Mouse (Mus musculus): ENCODE measurements around the gene Il27. TPM values are rescaled to one million over a fixed set of nuclear protein-coding genes. Genes with fewer than 3 reads are reported as not detected.

Gene Il27
- total RNA-seq (2022), result not detected

DNA sequence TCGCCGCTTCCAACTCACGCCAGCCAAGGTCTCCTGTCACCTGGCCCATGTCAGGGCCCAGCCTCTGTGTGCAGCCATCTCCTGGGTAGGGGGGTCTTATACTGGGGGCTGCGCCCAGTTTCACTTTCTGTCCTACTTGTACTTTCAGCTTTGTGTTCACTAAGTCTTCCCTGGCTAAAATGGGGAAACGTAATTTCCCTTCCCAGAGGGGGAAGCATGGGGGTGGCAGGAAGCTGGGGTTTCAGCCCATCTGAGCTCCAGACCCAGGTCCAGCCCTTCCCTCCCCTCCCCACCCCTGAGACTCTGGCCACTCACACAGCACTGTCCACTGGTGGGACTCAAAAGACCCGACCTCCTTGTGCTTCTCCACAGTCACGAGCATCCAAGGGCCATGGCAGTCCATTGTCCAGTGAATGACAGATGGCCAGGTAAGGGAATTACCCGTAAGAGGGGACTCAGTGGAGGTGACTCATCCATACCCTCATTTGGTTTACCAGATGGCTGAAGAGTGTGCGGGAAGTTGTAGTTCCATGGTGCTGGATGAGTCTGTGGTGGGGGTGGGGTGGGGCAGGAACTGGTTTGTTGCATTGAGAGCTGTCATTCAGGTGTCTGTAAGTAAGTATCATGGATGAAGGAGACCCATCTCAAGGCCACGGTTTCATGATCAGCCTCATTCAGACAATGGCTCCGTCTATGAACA lies at the start of gene Il27:
Il27 (minus strand) TSS at position 80 of the 700 bp plus-strand sequence.
- DNase-seq (ENCODE audit: low spot score), result no peak

DNA sequence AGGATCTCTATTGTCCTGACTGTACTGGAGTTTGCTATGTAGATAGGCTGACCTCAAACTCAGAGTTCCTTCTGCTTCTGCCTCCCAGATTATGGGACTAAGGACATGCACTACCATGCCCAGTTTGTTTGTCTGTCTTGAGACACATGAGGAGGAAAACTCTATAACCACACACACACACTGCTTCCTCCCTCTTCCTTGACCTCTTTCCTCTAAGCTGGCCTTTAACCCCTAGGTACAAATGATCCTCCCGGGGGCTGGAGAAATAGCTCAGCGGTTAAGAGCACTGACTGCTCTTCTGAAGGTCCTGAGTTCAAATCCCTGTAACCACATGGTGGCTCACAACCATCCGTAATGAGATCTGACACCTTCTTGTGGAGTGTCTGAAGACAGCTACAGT lies 49.6 kb upstream of the Il27 start:
- no peak for DNase-seq (ENCODE audit: low spot score)

DNA sequence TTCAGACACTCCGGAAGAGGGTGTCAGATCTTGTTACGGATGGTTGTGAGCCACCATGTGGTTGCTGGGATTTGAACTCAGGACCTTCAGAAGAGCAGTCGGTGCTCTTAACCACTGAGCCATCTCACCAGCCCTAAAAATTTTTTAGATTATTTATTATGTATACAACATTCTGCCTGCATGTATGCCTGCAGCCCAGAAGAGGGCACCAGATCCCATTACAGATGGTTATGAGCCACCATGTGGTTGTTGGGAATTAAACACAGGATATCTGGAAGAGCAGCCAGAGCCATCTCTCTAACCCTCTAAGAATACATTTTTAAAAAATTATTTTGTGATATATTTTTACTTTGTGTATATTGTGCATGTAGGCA lies 48.5 kb upstream of the Il27 start:
- DNase-seq (ENCODE audit: low spot score), result peak; percentile 54

DNA sequence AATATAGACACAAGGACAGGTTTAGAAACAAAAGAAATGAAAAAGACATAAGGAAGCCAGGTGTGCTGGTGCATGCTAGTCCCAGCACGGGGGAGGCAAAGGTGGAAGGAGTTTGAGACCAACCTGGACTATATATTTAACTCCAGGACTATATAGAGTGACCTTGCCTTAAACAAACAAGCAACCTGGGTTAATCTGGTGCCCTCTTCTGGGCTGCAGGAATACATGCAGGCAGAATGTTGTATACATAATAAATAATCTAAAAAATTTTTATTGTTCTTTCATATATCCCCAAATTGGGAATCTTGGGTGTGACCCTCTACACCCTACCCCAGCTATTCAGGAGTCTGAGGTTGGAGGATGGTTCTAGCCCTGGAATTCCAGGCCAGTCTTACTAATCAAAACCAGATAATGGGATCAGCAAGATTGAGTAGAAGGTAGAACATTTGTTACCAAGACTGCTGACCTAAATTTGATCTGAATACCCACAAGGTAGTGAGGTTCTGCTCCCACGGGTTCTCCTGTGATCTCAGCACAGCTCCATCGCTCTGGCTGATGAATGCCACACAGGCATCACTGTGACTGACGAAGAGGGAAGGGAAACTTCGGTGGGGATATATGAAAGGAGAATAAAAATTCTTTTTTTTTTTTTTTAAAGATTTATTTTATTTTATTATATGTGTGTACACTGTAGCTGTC lies 48.0 kb upstream of the Il27 start:
- DNase-seq (ENCODE audit: low spot score), result no peak

DNA sequence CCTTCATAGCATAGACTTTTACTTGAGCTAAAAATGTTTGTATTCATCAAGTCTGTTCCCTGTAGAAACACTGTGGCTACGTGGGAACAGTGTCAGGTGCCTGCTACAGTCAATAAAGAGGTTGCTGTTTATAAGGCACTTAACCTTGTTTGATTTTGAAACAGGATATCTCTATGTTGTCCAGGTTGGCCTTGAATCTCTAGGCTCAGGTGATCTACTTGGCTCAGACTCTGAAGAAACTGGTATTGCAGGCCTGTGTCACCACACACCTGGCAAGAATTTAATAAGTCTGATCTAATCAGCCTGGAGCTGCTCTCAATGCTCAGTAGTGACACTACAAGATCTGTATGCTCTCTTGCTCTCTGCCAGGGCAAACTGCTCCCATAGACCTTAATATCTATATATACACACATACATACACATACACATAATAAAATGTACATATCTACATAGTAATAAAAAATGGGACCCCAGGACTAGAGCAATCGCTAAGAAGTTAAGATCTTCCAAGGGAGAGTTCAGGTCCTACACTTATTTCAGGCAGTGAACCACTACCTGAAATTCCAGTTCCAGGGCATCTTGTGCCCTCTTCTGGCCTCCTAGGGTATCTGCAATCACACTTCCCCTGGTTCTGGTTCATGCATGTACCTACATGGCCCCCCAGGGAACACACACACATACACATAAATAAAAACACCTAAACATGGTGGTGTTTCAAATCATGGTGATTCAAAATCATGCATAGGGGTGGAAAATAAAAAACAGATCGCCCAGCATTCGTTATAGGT lies 42.2 kb upstream of the Il27 start:
- no peak for DNase-seq (ENCODE audit: low spot score)

DNA sequence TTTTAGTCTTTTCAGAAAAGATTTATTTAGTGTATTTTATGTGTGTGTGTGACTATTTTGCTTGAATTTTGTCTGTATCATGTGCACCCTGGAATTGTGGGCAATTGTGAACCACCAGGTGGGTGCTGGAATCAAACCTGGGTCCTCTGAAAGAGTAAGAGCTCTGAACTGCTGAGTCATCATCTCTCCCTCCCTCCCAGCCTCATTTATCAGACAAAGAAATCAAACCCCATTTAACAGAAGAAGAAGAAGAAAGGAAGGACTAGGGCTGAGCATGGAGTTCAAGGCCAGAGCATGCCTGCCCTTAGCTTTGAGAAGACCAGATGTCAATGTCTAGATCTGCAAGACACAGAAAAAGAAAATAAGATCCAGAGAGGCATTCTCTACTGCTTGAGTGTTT lies 40.6 kb upstream of the Il27 start:
- DNase-seq (ENCODE audit: low spot score), result no peak

DNA sequence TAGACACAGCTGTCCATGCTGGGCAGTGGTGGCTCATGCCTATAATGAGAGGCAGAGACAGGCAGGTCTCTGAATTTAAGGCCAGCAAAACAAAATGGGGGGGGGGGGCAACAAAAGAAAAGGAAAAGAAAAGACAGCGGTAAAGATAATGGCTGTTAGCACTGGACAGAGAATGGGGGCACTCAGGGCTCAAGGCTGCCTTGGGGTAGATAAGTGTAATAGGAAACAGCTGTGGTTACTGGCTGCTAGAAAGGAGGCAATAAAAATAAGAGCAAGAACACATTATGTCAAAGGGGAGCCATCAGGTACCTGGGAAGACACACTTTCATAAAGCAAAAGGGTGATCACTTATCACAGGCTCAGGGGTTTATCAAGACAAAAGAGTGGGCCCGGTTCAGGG lies 37.7 kb upstream of the Il27 start:
- DNase-seq (ENCODE audit: low spot score), result no peak

DNA sequence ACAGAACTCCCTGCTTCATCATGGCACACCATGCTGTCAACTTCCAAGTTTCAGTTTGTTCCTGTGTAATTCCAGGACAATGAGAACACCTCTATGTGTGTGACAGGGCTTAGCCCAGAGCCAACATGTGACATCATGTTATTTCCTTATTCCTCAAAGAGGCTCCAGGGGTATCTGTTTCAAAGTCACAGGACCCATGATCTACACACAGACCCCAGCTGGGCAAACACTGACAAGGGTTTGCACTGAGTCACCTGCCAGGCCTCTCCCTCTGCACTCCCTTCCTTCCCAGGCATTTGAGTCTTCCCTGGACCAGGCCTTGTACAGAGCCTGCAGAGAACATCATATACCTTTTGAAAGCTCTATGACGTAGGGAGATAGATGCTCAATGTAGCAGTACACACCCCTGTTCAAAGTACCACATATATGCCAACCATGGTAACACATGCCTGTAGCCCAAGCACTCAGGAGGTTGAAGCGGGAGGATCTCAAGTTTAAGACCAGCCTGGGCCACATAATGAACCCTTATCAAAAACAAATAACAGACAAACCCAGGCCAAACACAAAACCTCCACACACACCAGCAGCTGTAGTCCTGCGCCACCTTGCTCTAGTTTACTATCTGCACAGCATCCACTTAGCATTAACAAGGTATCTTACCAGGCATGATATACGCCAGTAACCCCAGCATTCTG lies 36.2 kb upstream of the Il27 start, which contains the start of gene Nupr1:
Nupr1 (minus strand) TSS at position 38 of the 695 bp plus-strand sequence.
- no peak for DNase-seq (ENCODE audit: low spot score)

DNA sequence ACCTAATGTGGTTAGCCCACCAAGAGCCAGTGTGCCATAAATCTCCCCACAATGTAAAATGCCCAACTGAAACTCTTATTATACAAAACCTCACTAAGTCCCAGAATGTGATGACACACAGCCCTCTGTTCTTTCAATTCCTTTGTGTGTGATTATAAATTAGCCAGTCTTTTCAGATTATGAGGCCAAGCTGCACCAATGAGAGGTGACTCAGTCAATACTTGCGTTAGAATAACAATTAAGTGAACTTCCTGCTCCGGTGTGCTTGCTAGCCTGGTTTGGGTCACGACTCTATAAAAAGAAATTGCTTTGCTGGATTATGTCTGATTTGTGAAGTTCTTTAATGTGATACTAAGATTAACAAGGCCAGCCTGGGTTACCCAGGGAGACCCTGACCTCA lies 35.2 kb upstream of the Il27 start:
- DNase-seq (ENCODE audit: low spot score), result no peak

DNA sequence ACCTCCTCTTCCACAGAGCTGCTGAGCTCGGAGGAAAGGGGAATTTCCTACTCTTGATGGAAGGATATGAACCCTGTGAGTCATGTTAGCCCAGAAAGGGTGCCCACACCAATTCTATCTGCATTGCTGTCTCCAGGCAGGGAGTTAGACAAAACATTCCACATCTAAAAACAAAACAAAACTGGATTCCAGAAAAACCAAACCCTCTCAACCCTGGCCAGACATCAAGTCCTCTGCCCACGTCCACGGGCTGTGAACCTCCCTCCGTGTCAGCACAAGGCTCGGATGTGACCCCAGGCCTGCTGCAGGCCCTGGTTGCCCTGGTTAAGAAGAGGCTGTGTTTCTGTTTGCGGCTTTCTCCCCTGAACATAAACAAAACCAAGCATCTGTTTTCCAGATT lies 33.4 kb upstream of the Il27 start:
- no peak for DNase-seq (ENCODE audit: low spot score)

DNA sequence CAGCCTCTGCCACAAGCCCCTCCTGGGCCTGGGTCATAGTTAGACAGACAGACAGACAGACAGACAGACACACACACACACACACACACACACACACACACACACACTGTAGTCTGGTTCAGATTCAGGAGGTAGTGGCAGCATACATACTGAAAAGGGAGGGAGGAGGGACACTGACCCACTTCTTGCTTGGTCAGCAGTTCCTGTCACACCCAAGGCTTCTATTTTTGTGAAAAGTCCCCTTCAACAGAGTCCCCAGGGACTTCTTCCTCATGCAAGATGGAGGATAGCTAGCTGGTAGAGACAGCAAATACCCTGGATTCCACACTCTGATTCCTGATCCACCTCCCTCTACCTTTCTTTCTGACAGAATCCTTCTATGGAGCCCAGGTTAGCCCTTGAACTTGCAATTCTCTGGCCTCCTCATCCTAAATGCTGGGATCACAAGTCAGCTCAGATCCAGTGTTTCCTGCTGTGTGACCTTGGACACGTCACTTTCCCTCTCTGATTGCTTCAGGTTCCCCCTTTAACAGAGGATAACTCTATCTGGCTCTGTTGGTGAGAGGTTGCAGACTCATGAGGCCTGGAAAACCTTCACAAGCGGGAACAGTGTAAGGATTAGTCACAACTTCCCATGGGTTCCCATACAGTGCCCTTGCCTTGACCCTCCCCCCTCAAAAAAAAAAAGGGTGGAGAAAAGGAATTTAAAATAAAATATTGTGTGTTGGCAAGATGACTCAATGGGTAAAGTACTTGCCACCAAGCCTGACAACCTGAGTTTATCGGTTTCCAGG lies 31.3 kb upstream of the Il27 start:
- no peak for DNase-seq (ENCODE audit: low spot score)

DNA sequence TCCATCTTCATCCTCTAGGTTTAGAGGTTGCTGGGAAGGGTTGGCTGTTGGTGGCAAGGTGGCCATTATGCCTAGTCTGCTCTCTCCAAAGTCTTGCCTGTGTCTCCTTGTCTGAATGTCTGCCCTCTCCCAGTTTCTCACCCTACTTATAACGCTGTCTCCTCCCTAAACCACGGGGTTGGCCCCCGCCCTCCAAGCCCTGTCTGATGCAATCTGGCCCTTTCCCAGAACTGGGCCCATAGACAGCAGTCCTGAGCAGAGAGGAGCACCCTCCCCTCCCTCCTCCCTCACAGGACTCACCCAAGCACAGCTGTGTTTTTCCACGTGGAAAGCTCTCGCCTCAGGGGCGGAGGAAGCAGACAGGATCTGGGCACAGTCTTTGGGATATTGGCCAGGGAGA lies 30.6 kb upstream of the Il27 start:
- peak; percentile 87 for DNase-seq (ENCODE audit: low spot score)

DNA sequence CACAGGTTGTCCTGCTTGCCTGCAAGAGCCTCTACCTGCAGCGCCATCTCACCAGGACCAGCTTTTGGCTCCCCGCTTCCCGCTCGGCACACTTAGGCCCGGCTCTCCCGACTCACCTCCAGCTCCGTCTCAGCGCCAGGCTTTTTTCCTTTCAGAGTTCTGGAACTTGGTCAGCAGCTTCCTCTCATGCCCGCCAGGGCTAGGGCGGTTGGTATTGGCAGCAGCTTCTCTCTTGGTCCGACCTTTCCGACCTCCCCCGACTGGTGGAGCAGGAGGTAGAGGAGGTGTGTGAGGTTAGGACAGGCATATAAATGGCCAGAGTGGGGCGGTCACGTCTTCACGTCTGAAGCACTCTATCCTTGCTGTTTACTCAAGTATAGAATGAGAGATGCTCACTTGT lies 30.0 kb upstream of the Il27 start:
- no peak for DNase-seq (ENCODE audit: low spot score)

DNA sequence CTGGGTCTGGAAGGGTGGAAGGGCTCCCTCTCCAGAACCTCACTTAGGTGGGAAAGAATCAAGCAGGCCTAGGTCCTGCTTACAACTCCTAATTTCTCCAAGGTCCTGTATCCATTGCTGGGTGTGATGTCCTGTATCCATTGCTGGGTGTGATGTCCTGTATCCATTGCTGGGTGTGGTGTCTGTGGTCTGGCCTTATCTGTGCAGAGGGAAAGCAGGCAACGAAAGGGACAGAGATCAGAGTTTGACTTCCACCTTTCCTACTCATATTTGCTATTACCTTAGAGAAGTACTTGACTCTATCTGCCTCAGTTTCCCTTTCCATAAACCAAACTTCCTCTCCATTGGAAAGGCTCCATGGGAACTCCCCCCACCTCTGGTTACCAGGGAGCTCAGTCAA lies 28.6 kb upstream of the Il27 start:
- no peak for DNase-seq (ENCODE audit: low spot score)

DNA sequence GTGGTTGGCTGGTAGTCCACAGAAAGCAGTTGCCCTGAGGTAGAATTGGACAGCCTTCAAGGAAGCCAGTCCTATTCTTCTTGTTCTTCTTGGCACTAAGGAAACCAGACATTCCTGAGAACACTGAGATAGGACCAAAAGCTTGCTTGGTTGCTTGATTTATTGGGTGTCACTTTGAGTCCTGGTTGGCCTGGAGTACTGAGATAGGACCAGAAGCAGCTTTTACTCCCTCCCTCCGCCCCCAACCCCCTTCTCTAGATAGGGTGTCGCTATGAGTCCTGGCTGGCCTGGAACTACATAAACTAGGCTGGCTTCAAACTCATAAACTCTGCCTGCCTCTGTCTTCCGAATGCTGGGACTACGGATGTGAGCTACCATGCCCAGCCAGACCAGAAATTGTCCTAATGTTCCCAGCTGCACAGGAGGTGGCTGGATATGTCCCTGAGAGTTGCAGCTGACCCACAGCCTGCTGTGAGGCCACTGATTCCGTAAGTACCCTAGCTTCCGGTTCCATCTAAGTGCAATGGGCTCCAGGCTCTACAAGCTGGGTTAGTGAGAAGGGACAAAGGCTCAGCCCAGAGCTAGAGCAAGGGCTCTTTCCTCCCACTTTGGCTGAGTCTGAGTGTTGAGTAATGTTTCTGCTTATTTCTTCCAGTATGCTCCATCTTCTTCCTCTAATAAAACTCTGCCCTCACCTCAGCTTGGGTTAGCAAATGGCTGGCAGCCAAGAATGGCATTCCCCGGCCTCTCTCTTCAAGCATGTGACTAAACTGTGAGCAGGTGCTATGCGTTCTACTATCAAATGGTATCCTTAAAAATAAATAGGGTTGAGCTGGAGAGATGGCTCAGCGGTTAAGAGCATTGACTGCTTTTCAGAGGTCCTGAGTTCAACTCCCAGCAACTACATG lies 27.0 kb upstream of the Il27 start:
- no peak for DNase-seq (ENCODE audit: low spot score)

DNA sequence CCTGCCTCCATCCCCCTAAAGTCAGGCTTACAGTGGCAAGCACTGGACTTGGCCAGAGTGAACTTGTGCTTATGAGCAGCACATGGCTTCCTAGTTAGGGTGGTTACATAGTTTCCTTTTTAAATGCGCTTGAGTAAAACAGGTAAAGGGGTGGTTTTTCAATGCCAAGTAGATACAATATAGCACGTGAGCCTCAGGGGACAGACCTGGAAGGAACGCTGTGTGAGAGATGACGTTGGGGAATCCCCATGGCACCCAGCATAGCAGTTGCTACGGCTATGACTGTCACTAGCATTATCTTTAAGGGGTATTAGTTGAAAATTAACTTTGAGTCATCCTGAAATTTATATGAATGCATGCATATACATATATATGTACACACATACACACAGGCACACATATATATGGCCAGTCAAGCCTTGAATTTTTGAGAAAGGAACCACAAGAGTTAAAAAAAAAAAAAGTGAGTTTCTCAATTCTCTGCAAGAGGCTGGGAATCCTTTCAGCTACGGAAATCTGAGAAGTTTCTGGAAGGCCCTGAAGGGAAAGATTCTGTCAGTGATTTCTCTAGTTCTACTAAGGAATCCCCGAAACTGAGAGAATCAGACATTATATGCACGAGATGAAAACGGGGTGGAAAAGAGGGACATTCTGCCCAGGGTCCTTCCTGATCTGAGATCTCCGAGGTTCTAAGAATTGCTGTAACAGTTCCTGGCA lies 25.0 kb upstream of the Il27 start:
- no peak for DNase-seq (ENCODE audit: low spot score)

DNA sequence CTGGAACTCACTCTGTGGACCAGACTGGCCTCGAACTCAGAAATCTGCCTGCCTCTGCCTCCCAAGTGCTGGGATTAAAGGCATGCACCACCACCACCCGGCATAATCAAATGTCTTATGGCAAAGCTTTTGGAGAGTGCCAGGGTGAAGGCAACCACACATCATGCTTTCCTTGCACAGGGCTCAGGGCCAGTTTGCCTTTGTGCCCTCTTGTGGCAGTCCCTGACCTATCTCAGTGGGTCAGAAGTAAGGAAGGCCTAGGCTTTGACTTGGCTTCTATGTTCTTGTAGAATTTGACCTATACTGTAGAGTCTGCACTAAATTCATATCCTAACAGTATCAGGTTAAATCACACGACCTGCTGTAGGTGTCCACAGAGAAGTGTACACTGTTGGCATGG lies 22.0 kb upstream of the Il27 start:
- no peak for DNase-seq (ENCODE audit: low spot score)

DNA sequence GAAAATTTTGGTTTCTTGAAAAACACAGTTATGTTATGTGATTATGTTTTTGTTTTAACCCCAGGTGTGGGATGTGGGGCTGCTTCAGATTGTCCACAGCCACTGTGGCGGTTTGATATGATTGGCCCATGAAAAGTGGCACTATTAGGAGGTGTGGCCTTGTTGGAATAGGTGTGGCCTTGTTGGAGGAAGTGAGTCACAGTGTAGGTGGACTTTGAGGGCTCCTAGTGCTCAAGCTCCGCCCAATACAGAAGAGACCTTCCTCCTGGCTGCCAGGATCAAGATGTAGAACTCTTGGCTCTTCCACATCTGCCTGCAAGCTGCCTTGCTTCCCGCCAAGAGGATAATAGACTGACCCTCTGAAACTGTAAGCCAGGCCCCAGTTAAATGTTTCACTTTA lies 18.0 kb upstream of the Il27 start:
- no peak for DNase-seq (ENCODE audit: low spot score)

DNA sequence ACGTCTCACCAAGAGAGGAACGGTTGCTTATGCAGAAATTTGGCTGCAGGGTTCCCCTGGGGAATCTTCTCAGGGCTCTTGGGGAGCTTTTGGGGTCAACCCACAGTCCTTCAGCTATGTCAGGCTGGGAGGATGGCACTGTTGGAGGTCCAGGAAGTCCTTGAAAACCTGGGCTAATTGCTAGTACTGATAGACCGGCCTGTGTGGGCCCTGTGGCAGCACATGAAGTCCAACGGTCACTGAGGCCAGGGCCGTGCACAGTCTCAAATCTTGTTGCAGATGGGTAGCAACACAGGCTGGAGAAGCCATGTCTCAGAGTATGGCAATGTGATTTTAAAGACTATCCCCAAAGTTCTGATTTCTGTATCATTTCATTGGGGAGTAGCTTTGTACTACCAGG lies 13.1 kb upstream of the Il27 start:
- DNase-seq (ENCODE audit: low spot score), result no peak

DNA sequence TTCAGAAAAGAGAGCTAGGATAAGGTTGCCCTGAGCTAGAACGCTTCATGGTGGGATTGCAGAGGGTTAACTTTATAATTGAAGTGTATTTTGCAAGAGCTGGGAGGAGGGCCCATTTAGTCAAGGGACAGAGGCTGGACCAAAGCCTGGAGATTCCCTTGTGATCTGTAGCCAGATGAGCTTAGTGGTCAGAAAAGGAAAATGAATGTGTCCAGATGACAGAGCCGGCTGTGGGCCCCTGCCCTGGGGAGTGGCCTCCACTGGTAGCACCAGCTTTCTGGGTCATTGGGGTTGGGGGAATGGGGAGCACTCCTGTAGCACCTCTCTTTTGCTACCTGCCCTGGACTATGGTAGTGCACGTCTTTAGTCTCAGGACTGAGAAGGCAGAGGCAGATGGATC lies 12.3 kb upstream of the Il27 start:
- peak; percentile 59 for DNase-seq (ENCODE audit: low spot score)

Data from heart, adult 8-10 months (tissue).